Mouse (Mus musculus): Measurements from ENCODE around the gene Ptprt.

Gene Ptprt

GRCm38 (mm10) chr2:161668302-161668986 is 992.5 kb downstream of the Ptprt start:
- no peak for DNase-seq (ENCODE audit: low spot score)

- DNase-seq (ENCODE audit: low spot score), result no peak
These were observed 999.0 kb downstream of the Ptprt start for GRCm38 (mm10) chr2:161661912-161662311.

GRCm38 (mm10) chr2:161660827-161661226 is 1000.1 kb downstream of the Ptprt start:
- DNase-seq (ENCODE audit: low spot score), result peak; percentile 22

GRCm38 (mm10) chr2:161657046-161657445 is 1003.9 kb downstream of the Ptprt start:
- DNase-seq (ENCODE audit: low spot score), result no peak

GRCm38 (mm10) chr2:161656632-161657031 is 1004.3 kb downstream of the Ptprt start:
- DNase-seq (ENCODE audit: low spot score), result no peak

- DNase-seq (ENCODE audit: low spot score), result no peak
These were observed 1020.1 kb downstream of the Ptprt start for GRCm38 (mm10) chr2:161640805-161641204.

- no peak for DNase-seq (ENCODE audit: low spot score)
These were observed 1026.9 kb downstream of the Ptprt start for GRCm38 (mm10) chr2:161634084-161634483.

- DNase-seq (ENCODE audit: low spot score), result no peak
These were observed 1035.1 kb downstream of the Ptprt start for GRCm38 (mm10) chr2:161625896-161626295.

- no peak for DNase-seq (ENCODE audit: low spot score)
These were observed 1052.5 kb downstream of the Ptprt start for GRCm38 (mm10) chr2:161608401-161608800.

- no peak for DNase-seq (ENCODE audit: low spot score)
These were observed 1053.6 kb downstream of the Ptprt start for GRCm38 (mm10) chr2:161607372-161607771.

GRCm38 (mm10) chr2:161600206-161600808 is 1060.6 kb downstream of the Ptprt start:
- DNase-seq (ENCODE audit: low spot score), result no peak

GRCm38 (mm10) chr2:161593391-161594152 is 1067.4 kb downstream of the Ptprt start:
- no peak for DNase-seq (ENCODE audit: low spot score)

GRCm38 (mm10) chr2:161574401-161574800 is 1086.5 kb downstream of the Ptprt start:
- no peak for DNase-seq (ENCODE audit: low spot score)

- no peak for DNase-seq (ENCODE audit: low spot score)
These were observed 1088.7 kb downstream of the Ptprt start for GRCm38 (mm10) chr2:161572201-161572600.

GRCm38 (mm10) chr2:161570236-161570995 is 1090.5 kb downstream of the Ptprt start:
- DNase-seq (ENCODE audit: low spot score), result peak; percentile 4

- DNase-seq (ENCODE audit: low spot score), result peak; percentile 8
These were observed 1099.4 kb downstream of the Ptprt start for GRCm38 (mm10) chr2:161561502-161561901.

- no peak for DNase-seq (ENCODE audit: low spot score)
These were observed 1103.1 kb downstream of the Ptprt start for GRCm38 (mm10) chr2:161557874-161558273.

- no peak for DNase-seq (ENCODE audit: low spot score)
These were observed 1107.3 kb downstream of the Ptprt start for GRCm38 (mm10) chr2:161553651-161554050.

- no peak for DNase-seq (ENCODE audit: low spot score)
These were observed 1108.9 kb downstream of the Ptprt start for GRCm38 (mm10) chr2:161552011-161552410.

GRCm38 (mm10) chr2:161549577-161549976 is 1111.4 kb downstream of the Ptprt start:
- DNase-seq (ENCODE audit: low spot score), result no peak

GRCm38 (mm10) chr2:161547318-161547717 is 1113.6 kb downstream of the Ptprt start:
- no peak for DNase-seq (ENCODE audit: low spot score)

- no peak for DNase-seq (ENCODE audit: low spot score)
These were observed 1115.5 kb downstream of the Ptprt start for GRCm38 (mm10) chr2:161545406-161545805.
